Mouse (Mus musculus): ENCODE data around the gene Tab1.

Tab1 gene

GRCm38 (mm10) chr15:80137945-80138791, 5.2 kb downstream of the Tab1 start:
- no peak for DNase-seq (ENCODE audit: low spot score)

GRCm38 (mm10) chr15:80140302-80140701, 7.4 kb downstream of the Tab1 start:
- no peak for DNase-seq (ENCODE audit: low spot score)

GRCm38 (mm10) chr15:80140878-80141277, 8.0 kb downstream of the Tab1 start:
- DNase-seq (ENCODE audit: low spot score), result no peak

- DNase-seq (ENCODE audit: low spot score), result no peak
Observed at GRCm38 (mm10) chr15:80142130-80142529, 9.2 kb downstream of the Tab1 start.

GRCm38 (mm10) chr15:80143760-80144159, 10.8 kb downstream of the Tab1 start:
- DNase-seq (ENCODE audit: low spot score), result no peak

GRCm38 (mm10) chr15:80145397-80145796, 12.5 kb downstream of the Tab1 start:
- DNase-seq (ENCODE audit: low spot score), result no peak

- DNase-seq (ENCODE audit: low spot score), result no peak
Observed at GRCm38 (mm10) chr15:80146153-80146552, 13.2 kb downstream of the Tab1 start.

- DNase-seq (ENCODE audit: low spot score), result no peak
Observed at GRCm38 (mm10) chr15:80147090-80147489, 14.2 kb downstream of the Tab1 start.

GRCm38 (mm10) chr15:80147511-80147910, 14.6 kb downstream of the Tab1 start:
- DNase-seq (ENCODE audit: low spot score), result no peak

- no peak for DNase-seq (ENCODE audit: low spot score)
Observed at GRCm38 (mm10) chr15:80148565-80148964, 15.6 kb downstream of the Tab1 start.

GRCm38 (mm10) chr15:80149517-80149916, 16.6 kb downstream of the Tab1 start:
- DNase-seq (ENCODE audit: low spot score), result no peak

- DNase-seq (ENCODE audit: low spot score), result no peak
Observed at GRCm38 (mm10) chr15:80152663-80153062, 19.7 kb downstream of the Tab1 start.

GRCm38 (mm10) chr15:80153757-80154156, 20.8 kb downstream of the Tab1 start:
- DNase-seq (ENCODE audit: low spot score), result no peak

- no peak for DNase-seq (ENCODE audit: low spot score)
Observed at GRCm38 (mm10) chr15:80155707-80156106, 22.8 kb downstream of the Tab1 start.

- DNase-seq (ENCODE audit: low spot score), result no peak
Observed at GRCm38 (mm10) chr15:80157197-80157943, 24.4 kb downstream of the Tab1 start.

GRCm38 (mm10) chr15:80158001-80158706, 25.2 kb downstream of the Tab1 start:
- no peak for DNase-seq (ENCODE audit: low spot score)

- no peak for DNase-seq (ENCODE audit: low spot score)
Observed at GRCm38 (mm10) chr15:80158707-80159090, 25.8 kb downstream of the Tab1 start.

GRCm38 (mm10) chr15:80159286-80159901, 26.5 kb downstream of the Tab1 start:
- no peak for DNase-seq (ENCODE audit: low spot score)

- DNase-seq (ENCODE audit: low spot score), result no peak
Observed at GRCm38 (mm10) chr15:80160223-80160622, 27.3 kb downstream of the Tab1 start.

GRCm38 (mm10) chr15:80160726-80161125, 27.8 kb downstream of the Tab1 start:
- DNase-seq (ENCODE audit: low spot score), result no peak

GRCm38 (mm10) chr15:80161199-80161598, 28.3 kb downstream of the Tab1 start:
- no peak for DNase-seq (ENCODE audit: low spot score)

GRCm38 (mm10) chr15:80162401-80162964, 29.6 kb downstream of the Tab1 start:
- no peak for DNase-seq (ENCODE audit: low spot score)

Data from spleen, adult 12 weeks (tissue).